Mouse (Mus musculus): ENCODE measurements around the gene Prpf39.

Prpf39 gene

GRCm38 (mm10) chr12:65036190-65036870 lies at the start of gene Prpf39:
Gene Prpf39 (plus strand): TSS chr12:65036333.
- DNase-seq (ENCODE audit: low spot score), result peak; percentile 72

GRCm38 (mm10) chr12:65007725-65008124 lies 28.4 kb upstream of the Prpf39 start:
- no peak for DNase-seq (ENCODE audit: low spot score)

- no peak for DNase-seq (ENCODE audit: low spot score)
Measured at GRCm38 (mm10) chr12:65022842-65023241, 13.3 kb upstream of the Prpf39 start.

- DNase-seq (ENCODE audit: low spot score), result no peak
Measured at GRCm38 (mm10) chr12:65035839-65036189, 319 bp upstream of the Prpf39 start.

GRCm38 (mm10) chr12:65036892-65037545 lies 886 bp downstream of the Prpf39 start:
- no peak for DNase-seq (ENCODE audit: low spot score)

- no peak for DNase-seq (ENCODE audit: low spot score)
Measured at GRCm38 (mm10) chr12:65037546-65037937, 1.4 kb downstream of the Prpf39 start.

- DNase-seq (ENCODE audit: low spot score), result no peak
Measured at GRCm38 (mm10) chr12:65048799-65049198, 12.7 kb downstream of the Prpf39 start.

GRCm38 (mm10) chr12:65058203-65058602 lies 22.1 kb downstream of the Prpf39 start:
- no peak for DNase-seq (ENCODE audit: low spot score)

GRCm38 (mm10) chr12:65061082-65061481 lies 24.9 kb downstream of the Prpf39 start:
- DNase-seq (ENCODE audit: low spot score), result no peak

GRCm38 (mm10) chr12:65065241-65065640 lies 29.1 kb downstream of the Prpf39 start:
- no peak for DNase-seq (ENCODE audit: low spot score)

GRCm38 (mm10) chr12:65066234-65066633 lies 30.1 kb downstream of the Prpf39 start:
- DNase-seq (ENCODE audit: low spot score), result no peak

- DNase-seq (ENCODE audit: low spot score), result no peak
Measured at GRCm38 (mm10) chr12:65068409-65068808, 32.3 kb downstream of the Prpf39 start.

GRCm38 (mm10) chr12:65072911-65073610 lies 36.9 kb downstream of the Prpf39 start:
- no peak for DNase-seq (ENCODE audit: low spot score)

- DNase-seq (ENCODE audit: low spot score), result peak; percentile 84
Measured at GRCm38 (mm10) chr12:65073611-65074178, 37.6 kb downstream of the Prpf39 start, which contains the start of gene Fkbp3. Gene Fkbp3 (minus strand): TSS chr12:65074007.

- DNase-seq (ENCODE audit: low spot score), result no peak
Measured at GRCm38 (mm10) chr12:65074651-65075050, 38.5 kb downstream of the Prpf39 start.

- DNase-seq (ENCODE audit: low spot score), result peak; percentile 54
Measured at GRCm38 (mm10) chr12:65075085-65075732, 39.1 kb downstream of the Prpf39 start, which contains the start of gene Fancm. Gene Fancm (plus strand): TSS chr12:65075603.

GRCm38 (mm10) chr12:65075733-65076310 lies 39.7 kb downstream of the Prpf39 start:
- no peak for DNase-seq (ENCODE audit: low spot score)

- DNase-seq (ENCODE audit: low spot score), result no peak
Measured at GRCm38 (mm10) chr12:65076906-65077305, 40.8 kb downstream of the Prpf39 start.

GRCm38 (mm10) chr12:65108746-65109145 lies 72.6 kb downstream of the Prpf39 start:
- no peak for DNase-seq (ENCODE audit: low spot score)

GRCm38 (mm10) chr12:65111503-65111902 lies 75.4 kb downstream of the Prpf39 start:
- DNase-seq (ENCODE audit: low spot score), result no peak

- no peak for DNase-seq (ENCODE audit: low spot score)
Measured at GRCm38 (mm10) chr12:65112811-65113210, 76.7 kb downstream of the Prpf39 start.

All from urinary bladder, postnatal 10 days (tissue).